Comparison of ENCODE assay signal across 14 mouse cellular contexts in the genomic region with DNA sequence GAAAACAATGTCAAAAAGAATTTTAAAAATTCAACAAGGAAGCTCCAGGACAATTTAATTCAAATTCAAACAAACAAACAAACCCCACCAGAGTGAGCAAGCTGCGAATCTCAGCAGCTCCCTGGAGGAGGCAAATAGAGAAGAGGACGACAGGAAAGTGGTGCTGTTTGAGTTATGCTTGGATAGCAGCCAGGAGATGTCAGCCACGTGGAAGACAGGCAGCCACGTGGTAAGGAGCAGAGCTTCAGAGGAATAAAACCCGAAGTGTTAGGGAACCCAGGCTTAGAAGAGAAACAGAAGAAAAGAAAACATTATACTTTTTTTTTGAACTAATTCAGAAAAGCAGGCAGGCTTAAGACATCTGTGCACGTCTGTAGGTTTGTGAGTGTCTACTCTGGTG.
DNase-seq lines count a peak whose midpoint lies in the region; ATAC-seq lines count a peak whose summit lies in the region.
"Had no signal": no experiment of that assay in that cellular context is flagged by ENCODE, and none has a peak within 500 bp of the region (broad histone marks: within the 10 kb centered on the region; RNA-seq: fewer than 3 reads in every experiment).

No protein-coding gene starts in this region.

- H3K36me3 ChIP-seq in hindbrain, embryonic 11.5 days (ENCODE audit: control insufficient read depth, insufficient read depth, low read length) = no peaks in the 10 kb centered on the region
- H3K36me3 ChIP-seq in hindbrain, embryonic 16.5 days (ENCODE audit: control insufficient read depth, insufficient read depth, low read length) = no peaks in the 10 kb centered on the region
- H3K36me3 ChIP-seq in midbrain, embryonic 14.5 days (ENCODE audit: control insufficient read depth, insufficient read depth, low read length) = no peaks in the 10 kb centered on the region
- H3K36me3 ChIP-seq in midbrain, embryonic 11.5 days (ENCODE audit: control insufficient read depth, insufficient read depth, low read length) = no peaks in the 10 kb centered on the region
- no peaks in the 10 kb centered on the region for H3K36me3 ChIP-seq in forebrain, embryonic 16.5 days (ENCODE audit: control insufficient read depth, insufficient read depth)

- no peak overlapping the region for H3K4me3 ChIP-seq in hindbrain, embryonic 11.5 days (ENCODE audit: low read depth, low read length)
- H3K4me3 ChIP-seq in hindbrain, embryonic 16.5 days (ENCODE audit: low read length) = no peak overlapping the region
- no peak overlapping the region for H3K4me3 ChIP-seq in midbrain, embryonic 14.5 days (replicated peaks; ENCODE audit: low read depth, low read length)
- H3K4me3 ChIP-seq in midbrain, embryonic 11.5 days (ENCODE audit: low read depth, low read length) = no peak overlapping the region
- no peak overlapping the region for H3K4me3 ChIP-seq in forebrain, embryonic 16.5 days (replicated peaks; ENCODE audit: low read length)
- H3K4me3 ChIP-seq: heart, adult 2 months had no signal

- H3K9me3 ChIP-seq in hindbrain, embryonic 11.5 days (ENCODE audit: control insufficient read depth, low read length) = no peaks in the 10 kb centered on the region
- no peaks in the 10 kb centered on the region for H3K9me3 ChIP-seq in hindbrain, embryonic 16.5 days (ENCODE audit: control insufficient read depth, low read length)
- no peaks in the 10 kb centered on the region for H3K9me3 ChIP-seq in midbrain, embryonic 14.5 days (ENCODE audit: control insufficient read depth, low read length)
- no peaks in the 10 kb centered on the region for H3K9me3 ChIP-seq in midbrain, embryonic 11.5 days (ENCODE audit: control insufficient read depth, low read length)
- no peaks in the 10 kb centered on the region for H3K9me3 ChIP-seq in forebrain, embryonic 16.5 days (ENCODE audit: control insufficient read depth, low read length)

- H3K9ac ChIP-seq in hindbrain, embryonic 11.5 days (ENCODE audit: low read depth, low read length) = no peak overlapping the region
- no peak overlapping the region for H3K9ac ChIP-seq in hindbrain, embryonic 16.5 days (ENCODE audit: low read depth, low read length)
- no peak overlapping the region for H3K9ac ChIP-seq in midbrain, embryonic 14.5 days (replicated peaks; ENCODE audit: low read length)
- no peak overlapping the region for H3K9ac ChIP-seq in midbrain, embryonic 11.5 days (ENCODE audit: low read length)
- H3K9ac ChIP-seq in forebrain, embryonic 16.5 days (replicated peaks; ENCODE audit: low read depth, low read length) = no peak overlapping the region

- peaks cover 25% of the 10 kb centered on the region for H3K4me1 ChIP-seq in hindbrain, embryonic 11.5 days (replicated peaks; ENCODE audit: control insufficient read depth, insufficient read depth, low read length)
- H3K4me1 ChIP-seq in hindbrain, embryonic 16.5 days (ENCODE audit: control insufficient read depth, insufficient read depth, low read depth, low read length) = peaks cover 14% of the 10 kb centered on the region
- H3K4me1 ChIP-seq in midbrain, embryonic 14.5 days (ENCODE audit: control insufficient read depth, insufficient read depth, low read length) = peaks cover 32% of the 10 kb centered on the region
- H3K4me1 ChIP-seq in midbrain, embryonic 11.5 days (ENCODE audit: control insufficient read depth, insufficient read depth, low read length) = peaks cover 36% of the 10 kb centered on the region
- peaks cover 33% of the 10 kb centered on the region for H3K4me1 ChIP-seq in forebrain, embryonic 16.5 days (replicated peaks; ENCODE audit: control insufficient read depth, insufficient read depth, low read length)

- H3K4me2 ChIP-seq in hindbrain, embryonic 11.5 days (replicated peaks; ENCODE audit: low read depth, low read length) = no peak overlapping the region
- no peak overlapping the region for H3K4me2 ChIP-seq in hindbrain, embryonic 16.5 days (ENCODE audit: low read length)
- no peak overlapping the region for H3K4me2 ChIP-seq in midbrain, embryonic 14.5 days (ENCODE audit: low read length)
- H3K4me2 ChIP-seq in midbrain, embryonic 11.5 days = no peak overlapping the region
- no peak overlapping the region for H3K4me2 ChIP-seq in forebrain, embryonic 16.5 days (ENCODE audit: low read length)

- 28% methylated on average over 6 of the region's 6 CpGs for WGBS in hindbrain, embryonic 11.5 days
- 19% methylated on average over 6 of the region's 6 CpGs for WGBS in hindbrain, embryonic 16.5 days
- 16% methylated on average over 6 of the region's 6 CpGs for WGBS in midbrain, embryonic 14.5 days
- WGBS in midbrain, embryonic 11.5 days = 34% methylated on average over 6 of the region's 6 CpGs
- 12% methylated on average over 6 of the region's 6 CpGs for WGBS in forebrain, embryonic 16.5 days

- no peak overlapping the region for H3K27ac ChIP-seq in hindbrain, embryonic 11.5 days (ENCODE audit: low read depth, low read length)
- no peak overlapping the region for H3K27ac ChIP-seq in hindbrain, embryonic 16.5 days (ENCODE audit: low read depth, low read length)
- no peak overlapping the region for H3K27ac ChIP-seq in midbrain, embryonic 14.5 days (replicated peaks; ENCODE audit: low read depth, low read length)
- H3K27ac ChIP-seq in midbrain, embryonic 11.5 days (ENCODE audit: low read depth, low read length) = no peak overlapping the region
- H3K27ac ChIP-seq in forebrain, embryonic 16.5 days (ENCODE audit: low read length) = no peak overlapping the region
- H3K27ac ChIP-seq: heart, adult 2 months had no signal

- DNase-seq in adrenal gland, postnatal 36 days = peak; percentile 15 to 55
- DNase-seq in adrenal gland, postnatal 25 days = no peak
- DNase-seq in hindbrain, embryonic 11.5 days (ENCODE audit: low spot score) = peak; percentile 21
- DNase-seq in midbrain, embryonic 14.5 days = peak; percentile 62
- no peak for DNase-seq in midbrain, embryonic 11.5 days (ENCODE audit: low spot score, missing footprints)
- DNase-seq: B cell, adult 2 months; cerebellum, adult 11-12 months; heart, adult 2 months; kidney, adult 18-20 months; lung, adult 18-20 months; thymus, postnatal 4 days had no signal

- H3K27me3 ChIP-seq in hindbrain, embryonic 11.5 days (ENCODE audit: control insufficient read depth, insufficient read depth, low read length) = no peaks in the 10 kb centered on the region
- peaks cover 2% of the 10 kb centered on the region; the same call in 1 of the 2 replicates for H3K27me3 ChIP-seq in hindbrain, embryonic 16.5 days (replicated peaks; ENCODE audit: control insufficient read depth, insufficient read depth, low read length)
- no peaks in the 10 kb centered on the region for H3K27me3 ChIP-seq in midbrain, embryonic 14.5 days (ENCODE audit: control insufficient read depth, insufficient read depth, low read length)
- H3K27me3 ChIP-seq in midbrain, embryonic 11.5 days (ENCODE audit: control insufficient read depth, insufficient read depth, low read length) = no peaks in the 10 kb centered on the region
- H3K27me3 ChIP-seq in forebrain, embryonic 16.5 days (replicated peaks; ENCODE audit: control insufficient read depth, insufficient read depth, low read length) = no peaks in the 10 kb centered on the region

- ATAC-seq in hindbrain, embryonic 11.5 days (ENCODE audit: low FRiP score) = no peak
- ATAC-seq in hindbrain, embryonic 16.5 days = no peak
- ATAC-seq in midbrain, embryonic 14.5 days (ENCODE audit: low FRiP score, low TSS enrichment) = no peak
- ATAC-seq in midbrain, embryonic 11.5 days (ENCODE audit: low FRiP score) = no peak
- ATAC-seq in forebrain, embryonic 16.5 days = peak; percentile 37; the same call in 1 of the 2 replicates
- no peak for ATAC-seq in granulocyte monocyte progenitor cell, adult 5-6 weeks (replicated peaks; ENCODE audit: poor library complexity, severe bottlenecking)

Comparison
In these comparisons a context has a peak if more than half of its experiments do, and no peak if none do; other contexts are left out.
1. DNase-seq: peak in adrenal gland, postnatal 36 days (2 of 2), hindbrain, embryonic 11.5 days (single experiment) and midbrain, embryonic 14.5 days (single experiment); none in adrenal gland, postnatal 25 days (single experiment) and midbrain, embryonic 11.5 days (single experiment).